Mouse (Mus musculus): ENCODE measurements at regions not wholly inside any gene's neighbourhood (a gene's known extent, or its start where the extent isn't known, plus 50 kb on each side); places are given as distances from the start of the nearest gene placed in this dataset.
A peak's percentile ranks its signal among the peaks of the same experiment; 100 is the strongest.

DNA sequence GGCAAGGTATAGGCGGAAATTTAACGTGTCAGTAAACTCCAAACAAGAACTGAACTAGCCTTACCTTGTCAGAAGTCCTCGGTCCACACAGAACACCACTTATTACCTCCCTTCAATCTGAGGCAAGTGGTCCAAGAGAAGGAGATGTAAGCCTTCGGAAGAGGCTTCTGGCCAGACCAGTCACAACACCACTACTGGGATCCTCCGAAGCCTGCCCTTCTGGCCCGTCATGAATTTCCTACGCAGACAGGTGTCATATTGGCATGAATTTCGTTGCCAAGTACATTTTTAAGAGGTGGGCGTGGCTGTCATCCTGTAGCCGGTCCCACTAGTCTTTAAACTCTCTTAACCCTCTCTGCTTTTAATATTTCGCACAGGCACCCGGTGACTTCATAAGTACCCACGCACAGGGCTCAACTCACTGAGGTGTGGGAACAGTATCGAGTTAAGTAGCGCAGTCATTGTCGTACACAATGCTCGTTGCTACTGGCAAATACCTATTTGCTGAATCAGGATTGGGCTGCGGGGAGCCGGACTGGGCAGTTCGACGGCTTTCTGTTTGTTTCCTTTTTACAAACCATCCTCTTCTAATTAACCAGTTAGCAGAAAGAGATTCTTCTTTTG lies 86.7 kb upstream of the Adgrl2 start:
- H3K9ac ChIP-seq (ENCODE audit: low read depth, low read length), result no peak overlapping the region
- WGBS, result 53% methylated on average over 21 of the region's 21 CpGs
- H3K4me2 ChIP-seq (replicated peaks; ENCODE audit: low read depth), result peak overlapping the region; percentile 38
- H3K27ac ChIP-seq (ENCODE audit: low read depth, low read length), result no peak overlapping the region
- H3K4me3 ChIP-seq (ENCODE audit: low read depth, low read length), result peak overlapping the region; percentile 5; the same call in 1 of the 2 replicates
- ATAC-seq, result no peak
- no peaks in the 10 kb centered on the region for H3K27me3 ChIP-seq (replicated peaks; ENCODE audit: control insufficient read depth, insufficient read depth, low read length)
- no peaks in the 10 kb centered on the region for H3K9me3 ChIP-seq (ENCODE audit: control insufficient read depth)
- no peak for TF ChIP-seq CTCF (IDR thresholded peaks at IDR 0.05; ENCODE audit: low read depth)
- no peaks in the 10 kb centered on the region for H3K36me3 ChIP-seq (ENCODE audit: control insufficient read depth, insufficient read depth)
- no peaks in the 10 kb centered on the region for H3K4me1 ChIP-seq (replicated peaks; ENCODE audit: control insufficient read depth, insufficient read depth, low read length)

DNA sequence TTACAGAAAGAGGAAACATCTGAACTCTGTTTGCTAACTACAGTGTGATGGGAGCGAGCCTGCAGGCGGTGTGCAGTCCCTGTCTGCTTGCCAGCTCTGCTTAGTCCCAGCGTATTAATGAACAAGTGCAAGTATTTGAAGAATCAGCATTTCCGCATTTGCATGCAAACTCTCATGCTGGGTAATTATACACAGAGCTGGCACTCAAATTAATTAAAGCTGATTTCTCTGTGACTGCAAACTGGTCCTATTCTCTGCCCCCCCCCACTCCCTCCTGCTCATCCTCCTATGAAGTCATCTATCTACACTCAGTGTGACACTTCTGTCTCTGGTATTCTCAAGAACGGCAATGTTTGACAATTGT lies 85.1 kb upstream of the Adgrl2 start:
- no peak overlapping the region for H3K27ac ChIP-seq (ENCODE audit: low read depth, low read length)
- no peak for ATAC-seq
- no peaks in the 10 kb centered on the region for H3K9me3 ChIP-seq (ENCODE audit: control insufficient read depth)
- H3K4me3 ChIP-seq (ENCODE audit: low read depth, low read length), result no peak overlapping the region
- WGBS, result 60% methylated on average over 5 of the region's 5 CpGs
- TF ChIP-seq CTCF (IDR thresholded peaks at IDR 0.05; ENCODE audit: low read depth), result 0 out of 2 replicates have a peak, but pooled peaks have one; percentile 1
- H3K9ac ChIP-seq (ENCODE audit: low read depth, low read length), result no peak overlapping the region
- no peaks in the 10 kb centered on the region for H3K27me3 ChIP-seq (replicated peaks; ENCODE audit: control insufficient read depth, insufficient read depth, low read length)
- 0 out of 2 replicates have a peak overlapping the region, but pooled peaks have one; percentile 7 for H3K4me2 ChIP-seq (replicated peaks; ENCODE audit: low read depth)
- no peaks in the 10 kb centered on the region for H3K36me3 ChIP-seq (ENCODE audit: control insufficient read depth, insufficient read depth)
- no peaks in the 10 kb centered on the region for H3K4me1 ChIP-seq (replicated peaks; ENCODE audit: control insufficient read depth, insufficient read depth, low read length)

DNA sequence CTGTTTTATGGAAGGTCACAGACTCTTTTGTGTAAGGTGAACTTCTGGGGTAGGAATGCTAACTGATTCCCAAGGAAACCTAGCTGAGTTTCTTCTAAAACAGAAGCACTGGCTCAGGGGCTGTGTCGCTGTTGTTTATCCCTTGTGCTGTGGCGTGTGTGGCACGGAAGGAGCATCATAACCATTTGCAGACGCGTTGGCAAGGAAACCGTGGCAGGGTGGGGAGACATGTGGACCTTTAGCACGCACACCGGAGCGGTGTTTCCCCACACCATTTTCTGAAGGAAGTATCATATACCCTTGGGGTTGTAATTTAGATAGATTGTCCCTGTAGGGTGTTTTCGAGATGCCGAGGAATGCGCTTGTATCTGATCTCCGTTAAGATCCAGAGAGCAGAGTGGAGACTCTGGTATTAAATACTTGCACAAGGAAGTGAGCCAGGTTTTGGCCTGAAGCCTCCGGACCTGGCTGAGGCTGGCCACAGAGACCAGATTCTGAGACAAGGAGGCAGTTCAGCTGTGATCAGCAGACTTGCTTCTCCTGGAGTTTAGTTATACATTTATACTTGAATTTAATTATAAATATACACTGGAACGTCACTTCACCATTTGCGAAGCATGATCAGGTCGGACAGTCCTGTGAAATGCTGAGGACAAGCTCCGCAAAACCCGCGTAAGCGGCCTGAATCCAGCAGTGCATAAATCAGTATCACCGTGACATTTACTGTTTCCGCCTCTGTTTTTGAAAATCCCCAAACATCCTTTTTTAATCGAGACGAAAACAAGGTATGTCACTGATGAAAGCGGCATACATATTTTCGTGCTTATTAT lies 84.5 kb upstream of the Adgrl2 start:
- H3K4me2 ChIP-seq (replicated peaks; ENCODE audit: low read depth), result peak overlapping the region; percentile 7; the same call in 1 of the 2 replicates

DNA sequence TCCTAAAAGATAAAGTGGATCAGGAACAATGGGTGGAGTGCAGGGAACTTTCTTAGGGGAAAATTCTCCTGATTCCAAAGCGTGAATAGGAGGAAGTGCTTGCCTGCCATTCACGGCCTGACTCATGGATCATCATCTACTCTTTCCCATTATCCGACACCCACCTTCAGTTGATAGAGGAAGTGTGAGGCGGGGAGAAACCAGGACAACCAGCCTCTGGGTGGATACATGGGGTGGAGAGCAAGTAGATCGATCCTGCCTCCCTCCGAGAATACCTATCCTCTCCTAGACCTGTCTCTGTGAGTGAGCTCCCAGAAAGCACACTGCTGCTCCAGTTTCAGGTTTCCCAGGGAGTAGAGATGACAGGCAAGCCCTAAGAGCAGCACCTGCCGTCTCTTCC lies 79.8 kb upstream of the Adgrl2 start:
- Histone ChIP-seq H3K36me3 (ENCODE audit: control insufficient read depth, insufficient read depth) (no peaks in the 10 kb centered on the region), H3K9me3 (ENCODE audit: control insufficient read depth) (no peaks in the 10 kb centered on the region), H3K27ac (ENCODE audit: low read depth, low read length) (no peak overlapping the region), H3K9ac (ENCODE audit: low read depth, low read length) (no peak overlapping the region), H3K4me3 (ENCODE audit: low read depth, low read length) (no peak overlapping the region), H3K4me1 (replicated peaks; ENCODE audit: control insufficient read depth, insufficient read depth, low read length) (no peaks in the 10 kb centered on the region), H3K27me3 (replicated peaks; ENCODE audit: control insufficient read depth, insufficient read depth, low read length) (no peaks in the 10 kb centered on the region), H3K4me2 (replicated peaks; ENCODE audit: low read depth) (no peak overlapping the region)
- no peak for TF ChIP-seq CTCF (IDR thresholded peaks at IDR 0.05; ENCODE audit: low read depth)
- ATAC-seq, result no peak
- 58% methylated on average over 7 of the region's 7 CpGs for WGBS

More for the DNA sequence above, 84.5 kb upstream of the Adgrl2 start:
- Histone ChIP-seq H3K9ac (ENCODE audit: low read depth, low read length) (no peak overlapping the region), H3K27ac (ENCODE audit: low read depth, low read length) (no peak overlapping the region), H3K4me1 (replicated peaks; ENCODE audit: control insufficient read depth, insufficient read depth, low read length) (no peaks in the 10 kb centered on the region), H3K4me3 (ENCODE audit: low read depth, low read length) (no peak overlapping the region), H3K36me3 (ENCODE audit: control insufficient read depth, insufficient read depth) (no peaks in the 10 kb centered on the region), H3K27me3 (replicated peaks; ENCODE audit: control insufficient read depth, insufficient read depth, low read length) (no peaks in the 10 kb centered on the region), H3K9me3 (ENCODE audit: control insufficient read depth) (no peaks in the 10 kb centered on the region)
- TF ChIP-seq CTCF (IDR thresholded peaks at IDR 0.05; ENCODE audit: low read depth), result no peak
- ATAC-seq, result no peak
- 63% methylated on average over 27 of the region's 27 CpGs for WGBS

DNA sequence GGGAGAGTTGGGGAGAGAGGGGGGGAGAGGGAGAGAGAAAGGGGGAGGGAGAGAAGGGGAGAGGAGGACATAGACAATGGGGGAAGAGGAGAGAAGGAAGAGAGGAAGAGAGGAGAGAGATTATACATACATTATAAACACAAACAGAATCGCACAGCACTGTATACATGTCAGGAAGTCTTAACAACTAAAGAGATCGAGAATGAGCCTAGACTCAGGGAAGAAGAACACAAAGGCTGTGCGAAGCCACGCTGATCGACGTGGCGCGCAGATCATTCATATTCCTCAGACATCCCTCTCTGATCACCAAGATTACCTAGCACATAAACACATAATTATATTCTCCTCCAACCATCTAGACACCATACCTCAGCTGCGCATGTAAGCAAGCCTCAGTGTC lies 79.1 kb upstream of the Adgrl2 start:
- Histone ChIP-seq H3K36me3 (ENCODE audit: control insufficient read depth, insufficient read depth) (no peaks in the 10 kb centered on the region), H3K27ac (ENCODE audit: low read depth, low read length) (no peak overlapping the region), H3K9ac (ENCODE audit: low read depth, low read length) (no peak overlapping the region), H3K27me3 (replicated peaks; ENCODE audit: control insufficient read depth, insufficient read depth, low read length) (no peaks in the 10 kb centered on the region), H3K4me1 (replicated peaks; ENCODE audit: control insufficient read depth, insufficient read depth, low read length) (no peaks in the 10 kb centered on the region), H3K4me2 (replicated peaks; ENCODE audit: low read depth) (no peak overlapping the region), H3K4me3 (ENCODE audit: low read depth, low read length) (no peak overlapping the region), H3K9me3 (ENCODE audit: control insufficient read depth) (no peaks in the 10 kb centered on the region)
- 87% methylated on average over 9 of the region's 9 CpGs for WGBS
- no peak for TF ChIP-seq CTCF (IDR thresholded peaks at IDR 0.05; ENCODE audit: low read depth)
- ATAC-seq, result no peak

DNA sequence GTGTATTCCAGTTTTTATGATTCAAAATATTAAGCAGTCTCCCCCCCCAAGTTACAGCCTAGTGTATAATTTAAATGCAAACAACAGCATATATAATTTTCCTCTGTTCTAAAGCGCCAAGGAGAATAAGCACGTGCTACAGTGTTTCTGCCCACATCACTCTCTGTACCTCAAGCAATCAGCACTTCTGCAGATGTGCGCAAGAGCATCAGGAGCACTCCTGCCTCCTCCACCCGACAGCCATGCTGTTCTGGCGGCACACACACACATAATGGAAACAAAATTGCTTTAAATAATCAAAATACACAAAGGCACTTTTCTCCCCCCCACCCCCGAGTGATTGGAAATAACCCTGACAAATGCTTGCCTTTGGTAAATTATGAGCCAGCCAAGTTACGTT lies 78.5 kb upstream of the Adgrl2 start:
- Histone ChIP-seq H3K27ac (ENCODE audit: low read depth, low read length) (no peak overlapping the region), H3K27me3 (replicated peaks; ENCODE audit: control insufficient read depth, insufficient read depth, low read length) (no peaks in the 10 kb centered on the region), H3K9ac (ENCODE audit: low read depth, low read length) (no peak overlapping the region), H3K4me3 (ENCODE audit: low read depth, low read length) (no peak overlapping the region), H3K9me3 (ENCODE audit: control insufficient read depth) (no peaks in the 10 kb centered on the region), H3K4me2 (replicated peaks; ENCODE audit: low read depth) (no peak overlapping the region), H3K4me1 (replicated peaks; ENCODE audit: control insufficient read depth, insufficient read depth, low read length) (no peaks in the 10 kb centered on the region), H3K36me3 (ENCODE audit: control insufficient read depth, insufficient read depth) (no peaks in the 10 kb centered on the region)
- TF ChIP-seq CTCF (IDR thresholded peaks at IDR 0.05; ENCODE audit: low read depth), result no peak
- no peak for ATAC-seq
- WGBS, result 76% methylated on average over 7 of the region's 7 CpGs

All from intestine, postnatal 0 days (tissue).